Mouse (Mus musculus): ENCODE results near the gene Edn2. TPM values are rescaled to one million over a fixed set of nuclear protein-coding genes. Genes with fewer than 3 reads are reported as not detected.

The Edn2 gene
- polyA plus RNA-seq, 1 experiment from 2014 or later = 0.10 TPM

- Histone ChIP-seq H3K4me2 (replicated peaks; ENCODE audit: low read depth, low read length) (no peak overlapping the region), H3K27me3 (ENCODE audit: insufficient read depth, low read length) (no peaks in the 10 kb centered on the region), H3K27ac (ENCODE audit: low read length) (no peak overlapping the region), H3K9me3 (ENCODE audit: low read length) (no peaks in the 10 kb centered on the region), H3K4me3 (ENCODE audit: low read length) (no peak overlapping the region), H3K9ac (replicated peaks; ENCODE audit: low read length) (no peak overlapping the region), H3K4me1 (ENCODE audit: insufficient read depth, low read length) (no peaks in the 10 kb centered on the region), H3K36me3 (ENCODE audit: insufficient read depth, low read length) (no peaks in the 10 kb centered on the region)
- 85% methylated on average over 5 of the region's 5 CpGs for WGBS
- ATAC-seq (ENCODE audit: low FRiP score, low TSS enrichment) = no peak; the same call in 1 of the 2 replicates
Measured at GRCm38 (mm10) chr4:120194026-120194425, 33.0 kb downstream of the Edn2 start.

- Histone ChIP-seq H3K27ac (ENCODE audit: low read length) (no peak overlapping the region), H3K36me3 (ENCODE audit: insufficient read depth, low read length) (no peaks in the 10 kb centered on the region), H3K9me3 (ENCODE audit: low read length) (no peaks in the 10 kb centered on the region), H3K27me3 (ENCODE audit: insufficient read depth, low read length) (no peaks in the 10 kb centered on the region), H3K9ac (replicated peaks; ENCODE audit: low read length) (no peak overlapping the region), H3K4me1 (ENCODE audit: insufficient read depth, low read length) (no peaks in the 10 kb centered on the region), H3K4me2 (replicated peaks; ENCODE audit: low read depth, low read length) (no peak overlapping the region), H3K4me3 (ENCODE audit: low read length) (no peak overlapping the region)
- no peak for ATAC-seq (ENCODE audit: low FRiP score, low TSS enrichment)
Measured at GRCm38 (mm10) chr4:120194965-120195364, 34.0 kb downstream of the Edn2 start.

- Histone ChIP-seq H3K9me3 (ENCODE audit: low read length) (no peaks in the 10 kb centered on the region), H3K4me1 (ENCODE audit: insufficient read depth, low read length) (peaks cover 4% of the 10 kb centered on the region), H3K4me2 (replicated peaks; ENCODE audit: low read depth, low read length) (no peak overlapping the region), H3K27ac (ENCODE audit: low read length) (no peak overlapping the region), H3K9ac (replicated peaks; ENCODE audit: low read length) (no peak overlapping the region), H3K4me3 (ENCODE audit: low read length) (no peak overlapping the region), H3K27me3 (ENCODE audit: insufficient read depth, low read length) (no peaks in the 10 kb centered on the region), H3K36me3 (ENCODE audit: insufficient read depth, low read length) (no peaks in the 10 kb centered on the region)
- 49% methylated on average over 9 of the region's 9 CpGs for WGBS
- no peak for ATAC-seq (ENCODE audit: low FRiP score, low TSS enrichment)
Measured at GRCm38 (mm10) chr4:120199184-120199885, 38.3 kb downstream of the Edn2 start.

- ATAC-seq (ENCODE audit: low FRiP score, low TSS enrichment) = no peak
- H3K9ac ChIP-seq (replicated peaks; ENCODE audit: low read length) = no peak overlapping the region
- no peaks in the 10 kb centered on the region for H3K9me3 ChIP-seq (ENCODE audit: low read length)
- WGBS = 72% methylated on average over 7 of the region's 7 CpGs
- H3K4me2 ChIP-seq (replicated peaks; ENCODE audit: low read depth, low read length) = no peak overlapping the region
- H3K27me3 ChIP-seq (ENCODE audit: insufficient read depth, low read length) = no peaks in the 10 kb centered on the region
- no peak overlapping the region for H3K4me3 ChIP-seq (ENCODE audit: low read length)
- peaks cover 6% of the 10 kb centered on the region for H3K4me1 ChIP-seq (ENCODE audit: insufficient read depth, low read length)
- H3K36me3 ChIP-seq (ENCODE audit: insufficient read depth, low read length) = no peaks in the 10 kb centered on the region
- H3K27ac ChIP-seq (ENCODE audit: low read length) = no peak overlapping the region
Measured at GRCm38 (mm10) chr4:120200551-120201266, 39.7 kb downstream of the Edn2 start.

- Histone ChIP-seq H3K4me2 (replicated peaks; ENCODE audit: low read depth, low read length) (no peak overlapping the region), H3K27ac (ENCODE audit: low read length) (no peak overlapping the region), H3K4me3 (ENCODE audit: low read length) (no peak overlapping the region), H3K4me1 (ENCODE audit: insufficient read depth, low read length) (peaks cover 6% of the 10 kb centered on the region), H3K9ac (replicated peaks; ENCODE audit: low read length) (no peak overlapping the region), H3K27me3 (ENCODE audit: insufficient read depth, low read length) (no peaks in the 10 kb centered on the region), H3K36me3 (ENCODE audit: insufficient read depth, low read length) (no peaks in the 10 kb centered on the region), H3K9me3 (ENCODE audit: low read length) (no peaks in the 10 kb centered on the region)
- 53% methylated on average over 9 of the region's 9 CpGs for WGBS
- peak; percentile 57; the same call in 1 of the 2 replicates for ATAC-seq (ENCODE audit: low FRiP score, low TSS enrichment)
Measured at GRCm38 (mm10) chr4:120204357-120204942, 43.4 kb downstream of the Edn2 start.

GRCm38 (mm10) chr4:120206471-120206891 is 45.5 kb downstream of the Edn2 start:
- no peak overlapping the region for H3K4me2 ChIP-seq (replicated peaks; ENCODE audit: low read depth, low read length)
- WGBS = 67% methylated on average over 6 of the region's 6 CpGs
- H3K4me3 ChIP-seq (ENCODE audit: low read length) = no peak overlapping the region
- no peaks in the 10 kb centered on the region for H3K9me3 ChIP-seq (ENCODE audit: low read length)
- H3K27me3 ChIP-seq (ENCODE audit: insufficient read depth, low read length) = no peaks in the 10 kb centered on the region
- no peak overlapping the region for H3K9ac ChIP-seq (replicated peaks; ENCODE audit: low read length)
- no peak for ATAC-seq (ENCODE audit: low FRiP score, low TSS enrichment)
- H3K4me1 ChIP-seq (ENCODE audit: insufficient read depth, low read length) = peaks cover 6% of the 10 kb centered on the region
- no peaks in the 10 kb centered on the region for H3K36me3 ChIP-seq (ENCODE audit: insufficient read depth, low read length)
- H3K27ac ChIP-seq (ENCODE audit: low read length) = no peak overlapping the region

- H3K9me3 ChIP-seq (ENCODE audit: low read length) = no peaks in the 10 kb centered on the region
- no peaks in the 10 kb centered on the region for H3K4me1 ChIP-seq (ENCODE audit: insufficient read depth, low read length)
- WGBS = 44% methylated on average over 6 of the region's 6 CpGs
- H3K4me3 ChIP-seq (ENCODE audit: low read length) = no peak overlapping the region
- no peak overlapping the region for H3K9ac ChIP-seq (replicated peaks; ENCODE audit: low read length)
- H3K27ac ChIP-seq (ENCODE audit: low read length) = no peak overlapping the region
- H3K36me3 ChIP-seq (ENCODE audit: insufficient read depth, low read length) = no peaks in the 10 kb centered on the region
- no peak for ATAC-seq (ENCODE audit: low FRiP score, low TSS enrichment)
- H3K4me2 ChIP-seq (replicated peaks; ENCODE audit: low read depth, low read length) = no peak overlapping the region
- no peaks in the 10 kb centered on the region for H3K27me3 ChIP-seq (ENCODE audit: insufficient read depth, low read length)
Measured at GRCm38 (mm10) chr4:120212080-120212479, 51.1 kb downstream of the Edn2 start.

- Histone ChIP-seq H3K27me3 (ENCODE audit: insufficient read depth, low read length) (no peaks in the 10 kb centered on the region), H3K4me1 (ENCODE audit: insufficient read depth, low read length) (no peaks in the 10 kb centered on the region), H3K4me3 (ENCODE audit: low read length) (no peak overlapping the region), H3K9me3 (ENCODE audit: low read length) (no peaks in the 10 kb centered on the region), H3K4me2 (replicated peaks; ENCODE audit: low read depth, low read length) (no peak overlapping the region), H3K9ac (replicated peaks; ENCODE audit: low read length) (no peak overlapping the region), H3K36me3 (ENCODE audit: insufficient read depth, low read length) (no peaks in the 10 kb centered on the region), H3K27ac (ENCODE audit: low read length) (no peak overlapping the region)
- 29% methylated on average over 3 of the region's 3 CpGs for WGBS
- ATAC-seq (ENCODE audit: low FRiP score, low TSS enrichment) = no peak
Measured at GRCm38 (mm10) chr4:120212812-120213211, 51.8 kb downstream of the Edn2 start.

GRCm38 (mm10) chr4:120215915-120216591 is 55.0 kb downstream of the Edn2 start:
- ATAC-seq (ENCODE audit: low FRiP score, low TSS enrichment) = no peak
- no peaks in the 10 kb centered on the region for H3K36me3 ChIP-seq (ENCODE audit: insufficient read depth, low read length)
- no peak overlapping the region for H3K4me2 ChIP-seq (replicated peaks; ENCODE audit: low read depth, low read length)
- no peak overlapping the region for H3K4me3 ChIP-seq (ENCODE audit: low read length)
- 40% methylated on average over 10 of the region's 10 CpGs for WGBS
- H3K27me3 ChIP-seq (ENCODE audit: insufficient read depth, low read length) = no peaks in the 10 kb centered on the region
- no peaks in the 10 kb centered on the region for H3K9me3 ChIP-seq (ENCODE audit: low read length)
- no peaks in the 10 kb centered on the region for H3K4me1 ChIP-seq (ENCODE audit: insufficient read depth, low read length)
- no peak overlapping the region for H3K9ac ChIP-seq (replicated peaks; ENCODE audit: low read length)
- H3K27ac ChIP-seq (ENCODE audit: low read length) = no peak overlapping the region
